Comparison of ENCODE assay signal across 13 mouse cellular contexts in the genomic region with DNA sequence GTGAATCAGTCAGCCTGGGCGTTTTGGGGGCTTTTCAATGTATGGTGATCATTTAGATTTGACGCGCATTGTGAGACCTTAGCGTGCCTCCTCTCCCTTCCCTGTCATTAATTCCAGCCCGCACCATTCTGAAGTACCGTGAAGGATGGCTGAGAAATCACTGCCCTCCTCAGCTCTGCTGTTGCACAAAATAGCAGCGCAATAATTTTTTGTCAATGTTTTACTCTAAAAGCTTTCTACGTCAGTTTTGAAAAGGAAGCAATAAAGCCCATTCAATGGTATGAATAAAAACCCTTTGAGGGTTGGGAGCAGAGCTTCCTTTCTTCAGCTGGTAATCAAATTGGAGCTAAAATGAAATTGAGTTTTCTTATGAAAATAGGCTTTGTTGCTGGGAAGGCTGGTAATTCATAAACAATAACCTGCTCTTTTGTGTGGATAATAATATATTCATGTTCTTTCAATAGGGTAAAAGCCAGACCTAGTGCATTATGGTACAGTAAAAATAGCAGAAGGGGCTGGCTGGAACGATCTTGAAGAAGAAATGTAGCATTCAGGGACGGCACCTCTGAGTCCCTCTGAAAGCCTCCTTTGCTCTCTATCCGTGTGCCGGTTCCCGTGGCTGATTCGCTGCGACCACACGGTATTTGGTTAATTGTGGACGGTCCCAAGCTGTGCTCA.
DNase-seq lines count a peak whose midpoint lies in the region; ATAC-seq and TF ChIP-seq lines count a peak whose summit lies in the region.
"Had no signal": no experiment of that assay in that cellular context is flagged by ENCODE, and none has a peak within 500 bp of the region (broad histone marks: within the 10 kb centered on the region; RNA-seq: fewer than 3 reads in every experiment).

No protein-coding gene starts in this region.

- peaks cover 9% of the 10 kb centered on the region for H3K4me1 ChIP-seq in heart, embryonic 12.5 days (replicated peaks)
- peaks cover 6% of the 10 kb centered on the region; the same call in 1 of the 2 replicates for H3K4me1 ChIP-seq in forebrain, postnatal 0 days (ENCODE audit: insufficient read depth)
- H3K4me1 ChIP-seq in intestine, embryonic 16.5 days (ENCODE audit: control insufficient read depth, insufficient read depth, low read length), result peaks cover 22% of the 10 kb centered on the region
- peaks cover 29% of the 10 kb centered on the region for H3K4me1 ChIP-seq in neural tube, embryonic 12.5 days
- H3K4me1 ChIP-seq in thymus, adult 2 months (replicated peaks; ENCODE audit: control insufficient read depth, insufficient read depth, low read length), result no peaks in the 10 kb centered on the region

- no peak for ATAC-seq in heart, embryonic 12.5 days (ENCODE audit: insufficient number of reproducible peaks, low FRiP score)
- peak; percentile 65 for ATAC-seq in forebrain, postnatal 0 days
- peak; percentile 41; the same call in 1 of the 2 replicates for ATAC-seq in intestine, embryonic 16.5 days
- ATAC-seq in neural tube, embryonic 12.5 days (ENCODE audit: low FRiP score, low read depth), result no peak

- H3K36me3 ChIP-seq in heart, embryonic 12.5 days, result no peaks in the 10 kb centered on the region
- H3K36me3 ChIP-seq in forebrain, postnatal 0 days (ENCODE audit: insufficient read depth), result no peaks in the 10 kb centered on the region
- H3K36me3 ChIP-seq in intestine, embryonic 16.5 days (ENCODE audit: control insufficient read depth, insufficient read depth, low read length), result no peaks in the 10 kb centered on the region
- H3K36me3 ChIP-seq in neural tube, embryonic 12.5 days, result no peaks in the 10 kb centered on the region
- H3K36me3 ChIP-seq in thymus, adult 2 months (ENCODE audit: control insufficient read depth, insufficient read depth, low read length), result no peaks in the 10 kb centered on the region
- H3K36me3 ChIP-seq: kidney, embryonic 15.5 days; limb, embryonic 13.5 days had no signal

- no peaks in the 10 kb centered on the region for H3K9me3 ChIP-seq in heart, embryonic 12.5 days (replicated peaks)
- H3K9me3 ChIP-seq in forebrain, postnatal 0 days (ENCODE audit: low read length), result no peaks in the 10 kb centered on the region
- no peaks in the 10 kb centered on the region for H3K9me3 ChIP-seq in intestine, embryonic 16.5 days (ENCODE audit: control insufficient read depth, low read length)
- no peaks in the 10 kb centered on the region for H3K9me3 ChIP-seq in neural tube, embryonic 12.5 days
- H3K9me3 ChIP-seq: kidney, embryonic 15.5 days; limb, embryonic 13.5 days had no signal

- 78% methylated on average over 17 of the region's 17 CpGs for whole genome bisulfite sequencing in heart, embryonic 12.5 days
- 23% methylated on average over 17 of the region's 17 CpGs for WGBS in forebrain, postnatal 0 days
- 57% methylated on average over 17 of the region's 17 CpGs for WGBS in intestine, embryonic 16.5 days
- WGBS in neural tube, embryonic 12.5 days, result 18% methylated on average over 17 of the region's 17 CpGs
- WGBS in thymus, adult 2 months, result 88% methylated on average over 17 of the region's 17 CpGs

- no peak overlapping the region for H3K4me3 ChIP-seq in heart, embryonic 12.5 days
- H3K4me3 ChIP-seq in forebrain, postnatal 0 days (ENCODE audit: low read depth, low read length), result peak overlapping the region; percentile 16
- H3K4me3 ChIP-seq in intestine, embryonic 16.5 days (ENCODE audit: low read length), result 0 out of 2 replicates have a peak overlapping the region, but pooled peaks have one; percentile 5
- no peak overlapping the region for H3K4me3 ChIP-seq in neural tube, embryonic 12.5 days
- H3K4me3 ChIP-seq in thymus, adult 2 months (ENCODE audit: control insufficient read depth, insufficient read depth, low read length), result no peak overlapping the region
- H3K4me3 ChIP-seq: kidney, embryonic 15.5 days; limb, embryonic 13.5 days had no signal

- peak; percentile 79 for DNase-seq in heart, adult 11 months
- DNase-seq in forebrain, postnatal 0 days, result peak; percentile 11
- DNase-seq in cerebellum, adult 11-12 months, result no peak
- no peak for DNase-seq in thymus, adult 2 months
- DNase-seq in thymus, postnatal 10 days (ENCODE audit: low spot score in 2 of 2), result no peak
- DNase-seq: heart, postnatal 4 days; layer of hippocampus, postnatal 36 days; thymus, adult 18-20 months had no signal

- peaks cover 26% of the 10 kb centered on the region; the same call in 1 of the 2 replicates for H3K27me3 ChIP-seq in heart, embryonic 12.5 days (replicated peaks)
- no peaks in the 10 kb centered on the region for H3K27me3 ChIP-seq in forebrain, postnatal 0 days (ENCODE audit: insufficient read depth, low read length)
- no peaks in the 10 kb centered on the region for H3K27me3 ChIP-seq in intestine, embryonic 16.5 days (replicated peaks; ENCODE audit: control insufficient read depth, insufficient read depth, low read length)
- peaks cover 3% of the 10 kb centered on the region; the same call in 1 of the 2 replicates for H3K27me3 ChIP-seq in neural tube, embryonic 12.5 days (replicated peaks)
- no peaks in the 10 kb centered on the region for H3K27me3 ChIP-seq in thymus, adult 2 months (ENCODE audit: control insufficient read depth, insufficient read depth, low read length)

- no peak for TF ChIP-seq POLR2A in thymus, adult 2 months (IDR thresholded peaks at IDR 0.05; ENCODE audit: control insufficient read depth, extremely low read depth, insufficient read depth, low read length, poor library complexity)

- no peak for TF ChIP-seq CTCF in forebrain, postnatal 0 days (IDR thresholded peaks at IDR 0.05; ENCODE audit: low read depth)
- TF ChIP-seq CTCF in thymus, adult 2 months (IDR thresholded peaks at IDR 0.05; ENCODE audit: borderline replicate concordance, control insufficient read depth, extremely low read depth, insufficient read depth, low read length, poor library complexity), result no peak

- H3K9ac ChIP-seq in heart, embryonic 12.5 days, result no peak overlapping the region
- H3K9ac ChIP-seq in forebrain, postnatal 0 days, result peak overlapping the region; percentile 35; the same call in 1 of the 2 replicates
- H3K9ac ChIP-seq in intestine, embryonic 16.5 days (ENCODE audit: low read depth, low read length), result peak overlapping the region; percentile 1; the same call in 1 of the 2 replicates
- H3K9ac ChIP-seq in neural tube, embryonic 12.5 days, result no peak overlapping the region
- H3K9ac ChIP-seq: kidney, embryonic 15.5 days; limb, embryonic 13.5 days had no signal

- H3K27ac ChIP-seq in heart, embryonic 12.5 days (ENCODE audit: poor library complexity, severe bottlenecking), result no peak overlapping the region
- peak overlapping the region; percentile 42 for H3K27ac ChIP-seq in forebrain, postnatal 0 days (ENCODE audit: low read depth, low read length)
- peak overlapping the region; percentile 53; the same call in 1 of the 2 replicates for H3K27ac ChIP-seq in intestine, embryonic 16.5 days (ENCODE audit: low read length)
- no peak overlapping the region for H3K27ac ChIP-seq in neural tube, embryonic 12.5 days
- no peak overlapping the region for H3K27ac ChIP-seq in thymus, adult 2 months (ENCODE audit: control insufficient read depth, insufficient read depth, low read length)
- H3K27ac ChIP-seq: kidney, embryonic 15.5 days; limb, embryonic 13.5 days had no signal

- no peak overlapping the region for H3K4me2 ChIP-seq in heart, embryonic 12.5 days
- H3K4me2 ChIP-seq in forebrain, postnatal 0 days (ENCODE audit: low read depth), result peak overlapping the region; percentile 35
- peak overlapping the region; percentile 37 for H3K4me2 ChIP-seq in intestine, embryonic 16.5 days (ENCODE audit: low read depth, low read length)
- peak overlapping the region; percentile 37 for H3K4me2 ChIP-seq in neural tube, embryonic 12.5 days (replicated peaks)
- H3K4me2 ChIP-seq: kidney, embryonic 15.5 days; limb, embryonic 13.5 days had no signal

Comparison
In these comparisons a context has a peak if more than half of its experiments do, and no peak if none do; other contexts are left out.
1. DNase-seq: peak in heart, adult 11 months (single experiment) and forebrain, postnatal 0 days (single experiment); none in cerebellum, adult 11-12 months (single experiment), thymus, adult 2 months (single experiment) and thymus, postnatal 10 days (0 of 2).
2. ATAC-seq: peak in forebrain, postnatal 0 days (single experiment) and intestine, embryonic 16.5 days (single experiment); none in heart, embryonic 12.5 days (single experiment) and neural tube, embryonic 12.5 days (single experiment).
3. H3K27ac ChIP-seq: peak in forebrain, postnatal 0 days (single experiment) and intestine, embryonic 16.5 days (single experiment); none in heart, embryonic 12.5 days (single experiment), neural tube, embryonic 12.5 days (single experiment) and thymus, adult 2 months (single experiment).
4. H3K4me3 ChIP-seq: peak in forebrain, postnatal 0 days (single experiment) and intestine, embryonic 16.5 days (single experiment); none in heart, embryonic 12.5 days (single experiment), neural tube, embryonic 12.5 days (single experiment) and thymus, adult 2 months (single experiment).
5. H3K9ac ChIP-seq: peak in forebrain, postnatal 0 days (single experiment) and intestine, embryonic 16.5 days (single experiment); none in heart, embryonic 12.5 days (single experiment) and neural tube, embryonic 12.5 days (single experiment).